In the genomic region with DNA sequence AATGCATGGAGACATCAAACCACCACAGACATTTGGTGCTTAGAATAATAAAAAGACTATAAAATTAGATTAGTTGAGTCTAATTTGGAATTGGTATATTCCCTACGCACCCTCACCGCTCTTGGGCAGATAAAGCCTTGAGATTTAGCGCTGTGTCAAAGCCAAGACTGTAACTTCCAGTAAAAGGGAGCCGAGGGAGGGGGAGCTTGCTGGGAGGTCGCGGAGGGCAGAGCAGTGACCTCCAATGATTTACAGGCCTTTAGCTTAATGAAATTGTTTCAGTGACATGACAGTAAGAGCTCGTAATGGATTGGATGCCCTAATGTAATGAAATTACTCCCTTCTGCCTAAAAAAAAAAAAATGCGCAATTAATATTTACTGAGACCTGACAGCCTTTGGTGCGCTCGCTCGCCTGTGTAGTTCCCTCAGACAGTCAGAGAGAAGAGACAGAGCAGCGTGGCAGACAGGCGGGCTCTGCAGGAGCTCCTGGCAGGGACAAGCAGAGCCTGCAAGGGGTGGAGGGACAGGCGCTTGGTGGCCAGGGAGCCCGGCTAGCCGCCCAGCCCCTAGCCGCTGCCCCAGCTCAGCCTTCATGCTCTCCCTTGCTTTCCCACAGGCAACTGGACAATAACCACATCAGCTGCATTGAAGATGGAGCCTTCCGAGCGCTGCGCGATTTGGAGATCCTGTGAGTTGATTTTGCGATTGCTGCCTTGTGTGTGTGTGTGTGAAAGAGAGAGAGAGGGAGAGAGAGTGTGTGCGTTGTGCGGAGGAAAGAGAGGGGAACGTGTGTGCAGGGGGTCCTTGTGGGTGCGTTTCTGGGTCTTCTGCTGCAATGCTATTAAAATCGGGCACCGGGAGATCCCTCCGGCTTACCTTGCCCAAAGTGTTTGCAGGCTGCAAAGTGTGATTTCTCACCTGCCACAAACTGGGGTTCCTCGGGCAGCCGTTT, we compare ENCODE assay signal across 8 mouse cellular contexts.
A peak's percentile ranks its signal among the peaks of the same experiment; 100 is the strongest.
DNase-seq lines count a peak whose midpoint lies in the region; ATAC-seq and TF ChIP-seq lines count a peak whose summit lies in the region.

No protein-coding gene starts in this region.

- no peaks in the 10 kb centered on the region for H3K36me3 ChIP-seq in hindbrain, embryonic 11.5 days (ENCODE audit: control insufficient read depth, insufficient read depth, low read length)
- no peaks in the 10 kb centered on the region for H3K36me3 ChIP-seq in neural tube, embryonic 11.5 days (ENCODE audit: control insufficient read depth, insufficient read depth, low read length)

- 20% methylated on average over 31 of the region's 31 CpGs for WGBS in hindbrain, embryonic 11.5 days
- 26% methylated on average over 31 of the region's 31 CpGs for WGBS in neural tube, embryonic 11.5 days

- H3K4me1 ChIP-seq in hindbrain, embryonic 11.5 days (replicated peaks; ENCODE audit: control insufficient read depth, insufficient read depth, low read length) = peaks cover 6% of the 10 kb centered on the region
- peaks cover 26% of the 10 kb centered on the region; the same call in 1 of the 2 replicates for H3K4me1 ChIP-seq in neural tube, embryonic 11.5 days (ENCODE audit: control insufficient read depth, insufficient read depth, low read length)

- H3K27me3 ChIP-seq in hindbrain, embryonic 11.5 days (ENCODE audit: control insufficient read depth, insufficient read depth, low read length) = no peaks in the 10 kb centered on the region
- H3K27me3 ChIP-seq in neural tube, embryonic 11.5 days (ENCODE audit: control insufficient read depth, insufficient read depth, low read length) = no peaks in the 10 kb centered on the region

- H3K9ac ChIP-seq in hindbrain, embryonic 11.5 days (ENCODE audit: low read depth, low read length) = peak overlapping the region; percentile 52
- H3K9ac ChIP-seq in neural tube, embryonic 11.5 days (ENCODE audit: low read length) = peak overlapping the region; percentile 62

- H3K9me3 ChIP-seq in hindbrain, embryonic 11.5 days (ENCODE audit: control insufficient read depth, low read length) = no peaks in the 10 kb centered on the region
- no peaks in the 10 kb centered on the region for H3K9me3 ChIP-seq in neural tube, embryonic 11.5 days (ENCODE audit: control insufficient read depth, low read length)

- intact Hi-C loops in gastrocnemius, adult 2 months (cut with DNase I) = no loop called here

- ATAC-seq in hindbrain, embryonic 11.5 days (ENCODE audit: low FRiP score) = peak; percentile 78
- peak; percentile 62 for ATAC-seq in neural tube, embryonic 11.5 days (ENCODE audit: insufficient read depth, low FRiP score, low TSS enrichment)

- peak overlapping the region; percentile 69 for H3K27ac ChIP-seq in hindbrain, embryonic 11.5 days (ENCODE audit: low read depth, low read length)
- H3K27ac ChIP-seq in neural tube, embryonic 11.5 days (ENCODE audit: low read depth, low read length) = peak overlapping the region; percentile 85
- no peak overlapping the region for H3K27ac ChIP-seq in gastrocnemius, adult 2 months

- peak overlapping the region; percentile 52 for H3K4me2 ChIP-seq in hindbrain, embryonic 11.5 days (replicated peaks; ENCODE audit: low read depth, low read length)
- peak overlapping the region; percentile 50 for H3K4me2 ChIP-seq in neural tube, embryonic 11.5 days (ENCODE audit: low read depth)

- no peak for TF ChIP-seq CTCF in gastrocnemius, adult 2 months (IDR thresholded peaks at IDR 0.05)

- DNase-seq in adrenal gland, postnatal 14 days = peak; percentile 34
- no peak for DNase-seq in adrenal gland, adult 18-20 months (ENCODE audit: low spot score in 2 of 2)
- peak; percentile 7 for DNase-seq in ovary, postnatal 36 days (ENCODE audit: low spot score)
- DNase-seq in ovary, postnatal 14 days (ENCODE audit: low spot score) = no peak
- peak; percentile 53 for DNase-seq in hindbrain, embryonic 11.5 days (ENCODE audit: low spot score)
- peak; percentile 62 for DNase-seq in neural tube, embryonic 11.5 days (ENCODE audit: low spot score)
- DNase-seq in lung, postnatal 10 days = no peak
- DNase-seq in gastrocnemius, adult 2 months = no peak

- H3K4me3 ChIP-seq in hindbrain, embryonic 11.5 days (ENCODE audit: low read depth, low read length) = peak overlapping the region; percentile 30
- H3K4me3 ChIP-seq in neural tube, embryonic 11.5 days (ENCODE audit: low read depth, low read length) = peak overlapping the region; percentile 37
- H3K4me3 ChIP-seq in gastrocnemius, adult 2 months = no peak overlapping the region

Comparison
In these comparisons a context has a peak if more than half of its experiments do, and no peak if none do; other contexts are left out.
1. DNase-seq: peak in adrenal gland, postnatal 14 days (single experiment), ovary, postnatal 36 days (single experiment), hindbrain, embryonic 11.5 days (single experiment) and neural tube, embryonic 11.5 days (single experiment); none in adrenal gland, adult 18-20 months (0 of 2), ovary, postnatal 14 days (single experiment), lung, postnatal 10 days (single experiment) and gastrocnemius, adult 2 months (single experiment).